Mouse (Mus musculus) bone marrow, adult 2 months (tissue): Measurements from ENCODE around the gene Fars2.

Source experiments
- CTCF ChIP-seq: fragments of 200-500 bp; IDR thresholded peaks from 2 replicates; pipeline ENCODE4 v1.5.1; 2011; ENCODE audit warnings: low read length, control low read depth; ENCODE audit not compliant: control insufficient read depth, insufficient read depth
- POLR2A ChIP-seq: fragments of 200-500 bp; IDR thresholded peaks from 2 replicates; pipeline ENCODE4 v1.6.1; 2011; ENCODE audit warnings: low read depth, mild to moderate bottlenecking, control low read depth, low read length, borderline replicate concordance; ENCODE audit not compliant: control insufficient read depth

GRCm38 (mm10) chr13:36145601-36146000, 28.4 kb downstream of the Fars2 start:
- no peak for TF ChIP-seq CTCF
- no peak for TF ChIP-seq POLR2A
